Mouse (Mus musculus) liver, embryonic 16.5 days (tissue): ENCODE measurements around the gene Higd1a. TPM values are rescaled to one million over a fixed set of nuclear protein-coding genes. Genes with fewer than 3 reads are reported as not detected.
A peak's percentile ranks its signal among the peaks of the same experiment; 100 is the strongest.

Experiments used
- ATAC-seq: fragments of 200-750 bp; cut with Nextera tagmentation; 2 replicates; pipeline ENCODE4 v1.8.0; 2017; ENCODE audit warnings: low read depth, mild to moderate bottlenecking, moderate number of reproducible peaks, moderate library complexity
- H3K27ac ChIP-seq: fragments of 300-500 bp; sonication (generic); 2 replicates; pipeline ENCODE4 v1.5.1; 2014; ENCODE audit warnings: mild to moderate bottlenecking, low read length
- H3K27me3 ChIP-seq: fragments of 300-500 bp; sonication (generic); 2 replicates; pipeline ENCODE4 v1.6.1; 2014; ENCODE audit warnings: low read depth, low read length, mixed read lengths; ENCODE audit not compliant: control insufficient read depth, insufficient read depth
- H3K36me3 ChIP-seq: fragments of 300-500 bp; sonication (generic); 2 replicates; pipeline ENCODE4 v1.6.1; 2014; ENCODE audit warnings: mild to moderate bottlenecking; ENCODE audit not compliant: control insufficient read depth, insufficient read depth
- H3K4me1 ChIP-seq: fragments of 300-500 bp; sonication (generic); 2 replicates; pipeline ENCODE4 v1.6.1; 2014; ENCODE audit warnings: low read depth, low read length, mixed read lengths; ENCODE audit not compliant: control insufficient read depth
- H3K4me2 ChIP-seq: fragments of 300-500 bp; sonication (generic); 2 replicates; pipeline ENCODE4 v1.6.1; 2014; ENCODE audit warnings: low read depth, low read length, mixed read lengths
- H3K4me3 ChIP-seq: fragments of 300-500 bp; sonication (generic); 2 replicates; pipeline ENCODE4 v1.5.1; 2014; ENCODE audit warnings: low read depth, mild to moderate bottlenecking, low read length
- H3K9ac ChIP-seq: fragments of 300-500 bp; sonication (generic); 2 replicates; pipeline ENCODE4 v1.6.1; 2014; ENCODE audit warnings: low read depth, low read length
- H3K9me3 ChIP-seq: fragments of 300-500 bp; sonication (generic); replicated peaks from 2 replicates; pipeline ENCODE4 v1.6.1; 2016; ENCODE audit warnings: low read length; ENCODE audit not compliant: control insufficient read depth
- WGBS: fragments of 180-500 bp; shearing (Covaris S2); extraction: QIAGEN DNeasy Blood & Tissue Kit; methylation state at CpG from one replicate; pipeline ENCODE4 v1.1.7; 2014; ENCODE audit not compliant: insufficient replicate concordance; 5-methylcytosine and 5-hydroxymethylcytosine counted together
- polyA plus RNA-seq: library from polyadenylated mRNA; unstranded; fragments of >200 nt; fragmentation: Nextera tagmentation; extraction: Ambion mirVana; gene quantifications from 2 replicates; pipeline ENCODE4 v1.2.1, GENCODE M21; 2015

Higd1a gene
- polyA plus RNA-seq, 1 experiment from 2014 or later: 114 TPM

DNA sequence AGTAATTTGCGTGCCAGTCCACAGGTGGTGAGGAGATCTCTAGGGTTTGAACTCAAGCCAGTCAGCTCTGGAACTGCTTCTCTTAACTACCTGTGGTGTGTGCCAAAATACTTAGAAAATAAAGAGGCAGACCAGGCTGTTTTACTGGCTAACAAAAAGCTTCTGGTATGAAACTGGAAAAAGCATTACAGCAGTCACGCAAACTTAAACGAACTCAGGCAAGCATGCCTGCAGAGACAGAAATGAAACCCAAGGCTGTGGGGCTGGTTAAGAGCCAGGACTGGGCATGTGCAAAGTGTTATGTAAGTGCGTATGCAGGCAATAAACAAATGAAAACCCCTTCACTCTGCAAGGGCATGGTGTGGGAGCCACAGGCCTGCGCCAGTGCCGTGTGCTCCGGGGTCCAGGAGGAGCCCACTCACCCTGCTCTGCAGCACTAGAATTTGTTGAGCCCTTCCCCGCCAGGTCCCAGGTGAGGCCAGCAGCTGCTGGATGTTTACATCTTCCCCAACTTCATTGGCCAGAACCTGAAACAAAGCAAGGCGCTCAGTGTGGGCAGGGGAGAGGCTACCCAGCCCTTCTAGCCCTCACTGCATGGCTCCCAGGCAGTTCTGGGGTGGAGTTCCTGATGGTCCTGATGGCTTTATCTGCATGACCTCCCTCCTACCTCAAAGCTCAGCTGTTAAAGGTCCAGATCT, 38.9 kb downstream of the Higd1a start:
- no peak overlapping the region for H3K4me3 ChIP-seq
- H3K9me3 ChIP-seq: no peaks in the 10 kb centered on the region
- WGBS: 67% methylated on average over 9 of the region's 9 CpGs
- no peak overlapping the region for H3K27ac ChIP-seq
- no peak for ATAC-seq
- H3K4me2 ChIP-seq: no peak overlapping the region
- H3K9ac ChIP-seq: no peak overlapping the region
- no peaks in the 10 kb centered on the region for H3K4me1 ChIP-seq
- H3K27me3 ChIP-seq: no peaks in the 10 kb centered on the region
- H3K36me3 ChIP-seq: no peaks in the 10 kb centered on the region

DNA sequence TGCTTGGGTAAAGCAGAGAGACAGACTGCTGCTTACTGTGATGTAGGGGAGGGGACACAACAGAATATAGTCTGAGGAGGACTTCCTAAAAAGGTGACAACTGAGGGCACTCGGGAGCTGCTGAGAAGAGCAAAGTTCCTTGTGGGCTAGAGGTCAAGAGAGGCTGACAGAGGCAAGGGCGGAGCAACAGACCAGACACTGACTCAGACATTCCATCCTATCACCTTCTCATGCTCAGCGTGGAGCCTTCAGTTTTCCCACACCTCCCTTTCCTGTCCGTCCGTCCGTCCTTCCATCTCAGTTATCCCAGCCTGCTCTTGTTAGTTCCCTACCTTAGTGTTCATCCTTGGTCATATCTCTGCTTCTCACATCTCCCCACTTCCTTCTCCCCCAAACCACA, 43.0 kb downstream of the Higd1a start:
- no peaks in the 10 kb centered on the region for H3K9me3 ChIP-seq
- no peak for ATAC-seq
- H3K4me3 ChIP-seq: no peak overlapping the region
- no peaks in the 10 kb centered on the region for H3K27me3 ChIP-seq
- H3K4me1 ChIP-seq: no peaks in the 10 kb centered on the region
- no peak overlapping the region for H3K27ac ChIP-seq
- H3K9ac ChIP-seq: no peak overlapping the region
- H3K36me3 ChIP-seq: no peaks in the 10 kb centered on the region
- H3K4me2 ChIP-seq: no peak overlapping the region
- WGBS: 7% methylated on average over 6 of the region's 6 CpGs

DNA sequence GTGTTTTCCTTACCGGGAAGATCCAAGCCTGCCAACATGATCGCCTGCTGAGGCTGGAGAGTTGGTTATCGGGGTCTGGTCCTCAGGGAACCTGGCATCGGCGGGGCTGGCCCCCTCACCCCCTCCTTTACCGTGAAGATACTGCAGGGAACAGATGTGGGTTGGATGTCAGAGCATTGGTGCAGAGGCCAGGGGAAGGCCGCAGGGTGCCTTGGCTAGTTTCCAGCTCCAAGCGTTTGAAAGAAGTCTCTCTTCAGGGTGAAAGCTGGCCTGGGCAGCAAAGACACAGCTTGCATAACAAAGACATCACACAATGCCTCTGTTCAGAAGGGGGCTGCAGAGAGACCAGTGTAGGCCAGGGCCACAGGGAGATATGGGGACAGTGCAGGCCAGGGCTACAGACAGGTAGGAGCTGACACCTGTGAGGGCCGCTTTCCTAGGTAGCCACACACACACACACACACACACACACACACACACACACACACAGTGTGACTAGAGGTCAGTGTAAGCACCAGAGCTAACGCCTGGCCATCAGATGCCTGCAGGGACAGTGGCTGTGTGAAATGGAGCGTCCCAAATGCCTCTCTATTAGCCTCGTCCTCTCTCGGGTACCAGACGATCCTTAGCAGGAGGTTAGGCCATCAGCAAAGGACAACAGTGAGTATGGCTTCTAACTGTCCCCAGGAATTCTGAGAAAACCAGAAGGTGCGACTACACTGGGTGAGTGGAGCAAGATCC, 47.9 kb downstream of the Higd1a start:
- Histone ChIP-seq H3K4me2 (no peak overlapping the region), H3K27me3 (no peaks in the 10 kb centered on the region), H3K4me3 (no peak overlapping the region), H3K4me1 (no peaks in the 10 kb centered on the region), H3K36me3 (no peaks in the 10 kb centered on the region), H3K27ac (no peak overlapping the region), H3K9me3 (no peaks in the 10 kb centered on the region), H3K9ac (no peak overlapping the region)
- no peak for ATAC-seq
- 54% methylated on average over 15 of the region's 15 CpGs for WGBS

DNA sequence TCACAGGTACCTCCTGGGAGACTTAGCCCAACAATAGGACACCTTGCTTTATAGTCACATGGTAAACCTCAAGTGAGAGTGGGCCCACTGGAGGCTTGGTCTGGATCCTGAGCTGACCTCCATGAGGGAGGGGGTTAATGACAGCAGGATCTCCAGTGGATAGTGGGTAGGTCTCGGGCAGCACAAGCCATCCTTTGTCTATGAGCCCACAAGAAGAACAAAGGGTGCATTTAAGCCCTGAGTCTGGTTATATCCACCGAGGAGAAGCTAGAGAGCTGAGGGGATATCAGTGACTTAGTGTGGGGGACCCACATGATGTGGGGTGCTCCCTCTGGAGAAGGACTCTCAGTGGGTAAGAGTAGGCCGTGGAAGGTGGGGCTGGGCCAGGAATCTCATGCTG, 49.7 kb downstream of the Higd1a start:
- Histone ChIP-seq H3K4me3 (no peak overlapping the region), H3K9ac (no peak overlapping the region), H3K9me3 (no peaks in the 10 kb centered on the region), H3K36me3 (no peaks in the 10 kb centered on the region), H3K4me1 (no peaks in the 10 kb centered on the region), H3K27ac (no peak overlapping the region), H3K27me3 (no peaks in the 10 kb centered on the region), H3K4me2 (no peak overlapping the region)
- WGBS: 60% methylated on average over 3 of the region's 3 CpGs
- ATAC-seq: no peak

DNA sequence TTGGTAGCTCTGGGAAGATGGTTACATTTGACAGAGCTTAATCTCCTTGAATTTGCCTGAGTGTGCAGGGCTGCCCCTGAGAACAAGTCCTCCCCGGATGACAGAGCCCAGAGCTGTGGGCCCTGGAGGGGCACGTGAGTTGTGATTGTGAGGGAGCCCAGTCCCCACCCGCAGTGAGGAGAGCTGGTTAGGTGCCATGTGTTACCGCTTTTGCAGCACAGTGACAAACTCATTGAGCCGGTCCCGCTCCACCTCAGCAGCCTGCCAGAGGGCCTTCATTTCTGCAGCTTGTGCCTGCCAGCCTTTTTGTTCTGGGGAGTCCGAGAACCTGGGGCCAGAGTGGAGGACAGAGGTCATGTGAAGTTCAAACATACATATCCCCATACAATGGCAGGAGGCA, 50.2 kb downstream of the Higd1a start:
- no peak for ATAC-seq
- no peak overlapping the region for H3K27ac ChIP-seq
- no peak overlapping the region for H3K4me3 ChIP-seq
- H3K36me3 ChIP-seq: no peaks in the 10 kb centered on the region
- no peaks in the 10 kb centered on the region for H3K27me3 ChIP-seq
- no peak overlapping the region for H3K9ac ChIP-seq
- H3K9me3 ChIP-seq: no peaks in the 10 kb centered on the region
- no peaks in the 10 kb centered on the region for H3K4me1 ChIP-seq
- 61% methylated on average over 7 of the region's 7 CpGs for WGBS
- H3K4me2 ChIP-seq: no peak overlapping the region

DNA sequence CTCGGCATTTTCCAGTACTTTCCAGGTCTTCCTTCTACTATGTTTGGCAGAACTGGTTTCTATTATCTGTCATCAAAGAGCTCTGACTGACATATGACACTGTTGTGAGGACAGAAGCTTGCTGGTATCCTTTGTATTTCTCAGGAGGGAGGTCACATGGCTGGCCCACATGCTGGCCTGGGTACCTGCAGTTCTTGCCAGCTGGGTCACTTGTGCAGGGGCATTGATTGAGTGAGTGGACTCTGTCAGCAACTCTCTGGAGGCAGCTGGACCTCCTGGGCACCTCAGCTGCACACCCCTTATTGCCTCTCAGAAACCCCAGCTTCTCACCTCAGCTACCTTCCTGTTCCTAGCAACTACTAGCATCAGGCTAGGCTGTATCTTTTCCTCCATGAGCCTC, 50.6 kb downstream of the Higd1a start:
- no peaks in the 10 kb centered on the region for H3K27me3 ChIP-seq
- H3K4me2 ChIP-seq: no peak overlapping the region
- H3K4me3 ChIP-seq: no peak overlapping the region
- H3K27ac ChIP-seq: no peak overlapping the region
- WGBS: 59% methylated on average over 1 of the region's 1 CpGs
- ATAC-seq: no peak
- H3K9ac ChIP-seq: no peak overlapping the region
- no peaks in the 10 kb centered on the region for H3K9me3 ChIP-seq
- no peaks in the 10 kb centered on the region for H3K36me3 ChIP-seq
- no peaks in the 10 kb centered on the region for H3K4me1 ChIP-seq

DNA sequence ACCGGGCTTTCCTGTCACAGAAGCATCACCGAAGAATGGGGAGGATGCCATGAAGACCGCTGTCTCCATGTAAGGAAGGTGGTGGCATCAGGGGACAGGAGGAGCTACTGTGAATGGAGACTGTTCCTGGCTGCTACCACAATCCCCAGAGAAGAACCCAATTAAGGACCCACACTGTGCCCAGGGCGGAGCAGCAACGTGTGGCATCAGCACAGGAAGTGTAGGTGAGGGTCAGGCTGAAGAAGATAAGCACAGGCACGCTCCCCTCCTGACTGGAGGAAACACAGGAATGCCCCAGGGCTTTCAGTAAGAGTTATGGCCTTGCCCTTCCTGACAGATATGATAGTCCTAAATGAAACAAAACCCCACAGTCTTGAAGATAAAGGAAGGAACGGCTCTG, 55.4 kb downstream of the Higd1a start:
- H3K4me1 ChIP-seq: no peaks in the 10 kb centered on the region; the same call in 1 of the 2 replicates
- H3K4me3 ChIP-seq: no peak overlapping the region
- no peaks in the 10 kb centered on the region for H3K36me3 ChIP-seq
- no peak overlapping the region for H3K9ac ChIP-seq
- H3K9me3 ChIP-seq: no peaks in the 10 kb centered on the region
- no peak overlapping the region for H3K4me2 ChIP-seq
- no peak for ATAC-seq
- H3K27me3 ChIP-seq: no peaks in the 10 kb centered on the region
- no peak overlapping the region for H3K27ac ChIP-seq
- WGBS: 33% methylated on average over 7 of the region's 7 CpGs

DNA sequence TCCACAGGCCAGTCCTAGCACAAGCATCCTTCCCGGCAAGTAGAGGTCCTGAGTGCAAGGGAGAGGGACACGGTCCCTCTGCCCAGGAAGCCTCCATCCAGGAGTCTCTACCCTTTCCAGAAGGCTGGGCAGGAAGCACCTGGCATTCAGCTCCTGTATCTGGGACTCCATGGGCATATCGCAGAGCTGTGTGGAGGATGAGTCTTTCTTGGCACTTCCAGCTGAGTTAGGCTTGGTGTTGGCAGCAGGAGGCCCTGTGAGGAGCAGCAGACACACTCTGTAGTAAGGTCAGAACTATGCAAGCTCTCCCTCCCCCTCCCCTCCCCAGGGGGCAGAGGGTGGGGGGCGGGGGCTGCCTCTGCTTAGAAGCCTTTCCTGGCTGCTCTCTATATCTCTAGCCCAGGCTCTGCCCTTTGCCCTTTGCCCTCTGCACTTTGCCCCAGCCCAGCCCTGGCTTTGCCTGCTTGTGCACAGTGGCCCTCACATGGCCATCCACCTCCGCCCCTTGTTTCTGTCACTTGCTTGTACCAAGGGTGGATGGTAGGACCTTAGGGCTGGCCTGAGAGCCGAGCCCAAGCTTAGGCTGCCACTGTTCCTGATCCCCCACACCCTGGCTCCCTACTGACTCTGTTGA, 59.2 kb downstream of the Higd1a start:
- Histone ChIP-seq H3K27ac (no peak overlapping the region), H3K4me1 (no peaks in the 10 kb centered on the region; the same call in 1 of the 2 replicates), H3K9ac (no peak overlapping the region), H3K36me3 (no peaks in the 10 kb centered on the region), H3K27me3 (no peaks in the 10 kb centered on the region), H3K9me3 (no peaks in the 10 kb centered on the region), H3K4me2 (no peak overlapping the region), H3K4me3 (no peak overlapping the region)
- 34% methylated on average over 6 of the region's 6 CpGs for WGBS
- peak; percentile 28; the same call in 1 of the 2 replicates for ATAC-seq
